Mouse (Mus musculus) E14TG2a.4 (cell line): ENCODE data around the gene Klf13.

Source experiments
- H3K27me3 ChIP-seq: 2 replicates; pipeline ENCODE4 v1.6.1; 2014; ENCODE audit warnings: low read length, control low read depth; ENCODE audit not compliant: insufficient read depth
- H3K36me3 ChIP-seq: 2 replicates; pipeline ENCODE4 v1.6.1; 2014; ENCODE audit warnings: low read length, control low read depth; ENCODE audit not compliant: insufficient read depth
- H3K4me1 ChIP-seq: replicated peaks from 2 replicates; pipeline ENCODE4 v1.6.1; 2014; ENCODE audit warnings: low read depth, low read length, control low read depth
- H3K4me3 ChIP-seq: replicated peaks from 2 replicates; pipeline ENCODE4 v1.5.1; 2014; ENCODE audit warnings: mild to moderate bottlenecking, low read length
- H3K9me3 ChIP-seq: 2 replicates; pipeline ENCODE4 v1.6.1; 2014; ENCODE audit warnings: low read length, control low read depth
- CTCF ChIP-seq: conservative IDR thresholded peaks from 2 replicates; pipeline ENCODE4 v1.5.1; 2014; ENCODE audit warnings: low read length
- NANOG ChIP-seq: IDR thresholded peaks from 2 replicates; pipeline ENCODE4 v1.6.1; 2014; ENCODE audit warnings: borderline replicate concordance, low read length, mixed read lengths
- POU5F1 ChIP-seq: IDR thresholded peaks from 2 replicates; pipeline ENCODE4 v1.6.1; 2014; ENCODE audit warnings: low read length, borderline replicate concordance

The Klf13 gene

DNA sequence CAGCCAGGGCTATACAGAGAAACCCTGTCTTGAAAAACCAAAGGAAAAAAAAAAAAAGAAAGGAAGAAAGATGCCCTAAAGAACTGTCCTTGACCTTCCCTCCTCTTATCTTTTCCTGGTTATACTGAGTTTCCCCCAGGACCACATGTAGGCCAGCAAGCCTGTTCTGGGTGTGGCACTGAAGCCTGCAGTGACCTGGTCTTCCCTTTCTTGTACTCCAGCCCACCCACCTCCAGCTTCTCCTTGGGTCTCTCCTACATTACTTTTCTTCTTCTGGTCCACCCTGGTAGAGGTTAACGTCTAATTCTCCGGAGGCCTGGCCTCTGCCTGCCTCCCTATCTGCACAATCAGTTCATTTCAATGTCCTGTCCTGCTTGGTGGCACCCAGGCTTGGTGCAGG is 16.7 kb upstream of the Klf13 start:
- Histone ChIP-seq H3K4me1 (peaks cover 88% of the 10 kb centered on the region), H3K36me3 (peaks cover 5% of the 10 kb centered on the region; the same call in 1 of the 2 replicates), H3K27me3 (no peaks in the 10 kb centered on the region), H3K4me3 (0 out of 2 replicates have a peak overlapping the region, but pooled peaks have one; percentile 81), H3K9me3 (0 out of 2 replicates have a peak, but pooled peaks cover 1% of the 10 kb centered on the region)
- TF ChIP-seq NANOG (no peak), POU5F1 (no peak), CTCF (no peak)

- Histone ChIP-seq H3K4me3 (peak overlapping the region; percentile 3), H3K27me3 (no peaks in the 10 kb centered on the region), H3K36me3 (no peaks in the 10 kb centered on the region), H3K4me1 (peaks cover 94% of the 10 kb centered on the region), H3K9me3 (no peaks in the 10 kb centered on the region)
- TF ChIP-seq POU5F1 (0 out of 2 replicates have a peak, but pooled peaks have one; percentile 22), NANOG (no peak), CTCF (no peak)
Observed at GRCm38 (mm10) chr7:63952077-63952898, 13.6 kb upstream of the Klf13 start.

DNA sequence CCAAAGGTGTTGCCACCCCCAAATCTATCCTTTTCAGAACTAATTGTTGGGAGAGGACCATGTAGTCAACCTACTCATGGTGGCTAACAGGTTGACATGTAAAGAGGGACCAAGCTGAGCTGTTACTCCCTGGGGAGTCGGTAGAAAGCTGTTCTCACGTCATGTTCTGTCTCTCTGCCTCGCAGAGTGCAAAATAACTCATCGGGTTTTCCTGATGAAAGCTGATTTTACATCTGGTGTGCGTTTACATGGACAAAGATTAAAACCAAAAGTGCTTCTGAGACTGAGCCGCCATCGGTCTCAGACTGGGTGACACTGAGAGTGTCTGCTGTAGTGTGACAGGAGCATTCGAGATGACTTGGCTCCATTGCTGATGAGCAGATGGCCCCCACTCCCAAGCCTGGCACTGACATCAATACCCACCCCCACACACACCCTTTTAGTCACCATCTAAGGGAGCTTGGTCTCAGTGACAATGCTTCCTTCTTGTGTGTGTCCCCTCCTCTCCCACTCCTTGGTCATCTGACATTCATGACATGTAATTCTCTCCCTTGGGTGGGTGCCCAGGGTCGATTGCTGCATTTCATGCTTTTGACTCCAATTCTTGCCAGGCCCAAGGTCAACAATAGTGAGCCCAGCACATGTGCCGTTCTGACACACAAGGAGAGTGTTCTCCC is 12.4 kb upstream of the Klf13 start:
- TF ChIP-seq POU5F1 (no peak), CTCF (no peak), NANOG (no peak)
- Histone ChIP-seq H3K4me3 (0 out of 2 replicates have a peak overlapping the region, but pooled peaks have one; percentile 3), H3K4me1 (peaks cover 97% of the 10 kb centered on the region), H3K36me3 (no peaks in the 10 kb centered on the region), H3K27me3 (no peaks in the 10 kb centered on the region), H3K9me3 (no peaks in the 10 kb centered on the region)

GRCm38 (mm10) chr7:63949176-63949575 is 10.5 kb upstream of the Klf13 start:
- Histone ChIP-seq H3K36me3 (no peaks in the 10 kb centered on the region), H3K9me3 (no peaks in the 10 kb centered on the region), H3K4me3 (no peak overlapping the region), H3K27me3 (no peaks in the 10 kb centered on the region), H3K4me1 (peaks cover 91% of the 10 kb centered on the region)
- TF ChIP-seq NANOG (no peak), CTCF (no peak), POU5F1 (no peak)

GRCm38 (mm10) chr7:63947514-63948487 is 9.1 kb upstream of the Klf13 start:
- H3K36me3 ChIP-seq = no peaks in the 10 kb centered on the region
- H3K9me3 ChIP-seq = no peaks in the 10 kb centered on the region
- H3K4me3 ChIP-seq = peak overlapping the region; percentile 54
- H3K4me1 ChIP-seq = peaks cover 86% of the 10 kb centered on the region
- H3K27me3 ChIP-seq = no peaks in the 10 kb centered on the region
- TF ChIP-seq POU5F1 (no peak), NANOG (peak; percentile 16; the same call in 1 of the 2 replicates)

DNA sequence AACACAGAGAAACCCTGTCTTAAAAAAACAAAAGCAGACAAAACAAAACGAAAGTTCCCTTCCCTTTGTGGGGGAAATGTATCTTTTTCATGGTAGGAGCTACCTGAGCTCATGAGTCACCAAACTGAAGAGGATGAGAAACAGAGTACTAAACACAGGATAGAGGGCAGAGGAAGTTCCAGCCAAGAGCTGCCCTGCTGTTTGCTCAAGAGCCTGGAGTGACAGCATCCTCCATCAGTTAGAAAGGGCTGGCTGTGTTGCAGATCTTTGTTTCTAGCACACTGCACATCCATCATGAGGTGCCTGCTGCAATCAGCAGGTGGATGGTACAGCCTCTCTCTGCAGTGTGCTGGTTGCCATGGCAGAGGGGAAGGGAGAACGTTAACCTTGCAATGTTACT is 5.2 kb upstream of the Klf13 start:
- no peak overlapping the region for H3K4me3 ChIP-seq
- H3K27me3 ChIP-seq = no peaks in the 10 kb centered on the region
- no peaks in the 10 kb centered on the region for H3K36me3 ChIP-seq
- H3K4me1 ChIP-seq = peaks cover 76% of the 10 kb centered on the region
- TF ChIP-seq CTCF = no peak
- H3K9me3 ChIP-seq = no peaks in the 10 kb centered on the region

- no peaks in the 10 kb centered on the region for H3K27me3 ChIP-seq
- H3K4me3 ChIP-seq = no peak overlapping the region
- no peaks in the 10 kb centered on the region for H3K9me3 ChIP-seq
- no peak for TF ChIP-seq POU5F1
- TF ChIP-seq CTCF = no peak
- TF ChIP-seq NANOG = no peak
- no peaks in the 10 kb centered on the region for H3K36me3 ChIP-seq
- peaks cover 52% of the 10 kb centered on the region for H3K4me1 ChIP-seq
Observed at GRCm38 (mm10) chr7:63941501-63941900, 2.8 kb upstream of the Klf13 start.

- TF ChIP-seq NANOG (no peak), CTCF (no peak), POU5F1 (no peak)
- peaks cover 48% of the 10 kb centered on the region for H3K4me1 ChIP-seq
- no peaks in the 10 kb centered on the region for H3K27me3 ChIP-seq
- no peaks in the 10 kb centered on the region for H3K36me3 ChIP-seq
- H3K9me3 ChIP-seq = no peaks in the 10 kb centered on the region
- H3K4me3 ChIP-seq = no peak overlapping the region
Observed at GRCm38 (mm10) chr7:63941050-63941449, 2.3 kb upstream of the Klf13 start.
